Mouse (Mus musculus) lung, adult 10 weeks (tissue): Measurements from ENCODE around the gene Gng7. TPM values are rescaled to one million over a fixed set of nuclear protein-coding genes. Genes with fewer than 3 reads are reported as not detected.

Experiments
- polyA plus RNA-seq: library from polyadenylated mRNA; stranded (reverse); fragments of 350-450 nt; fragmentation: Illumina TruSeq; extraction: RNeasy Lipid Tissue Mini Kit (QIAGEN cat#74804); gene quantifications from one replicate; pipeline ENCODE4 v1.2.3, GENCODE M21; 2014; ENCODE audit warnings: low read depth, low replicate concordance; ENCODE audit not compliant: insufficient read depth

Gng7 gene
- 1.2 TPM for polyA plus RNA-seq

GRCm38 (mm10) chr10:81014393-81015384, at the start of gene Gng7:
Gene Gng7 (minus strand): TSS chr10:81014945.

GRCm38 (mm10) chr10:81059603-81060543, 45.1 kb upstream of the Gng7 start, which contains the start of gene Sgta:
Gene Sgta (minus strand): TSS chr10:81060181.

GRCm38 (mm10) chr10:81036988-81037580, 22.3 kb upstream of the Gng7 start, which contains the start of gene Slc39a3:
Gene Slc39a3 (minus strand): TSS chr10:81037426.

GRCm38 (mm10) chr10:81025639-81026275, 11.0 kb upstream of the Gng7 start, which contains the start of gene Diras1:
Gene Diras1 (minus strand): TSS chr10:81025662.

GRCm38 (mm10) chr10:80929299-80930226, 85.2 kb downstream of the Gng7 start, which contains the start of gene Gadd45b:
Gene Gadd45b (plus strand): TSS chr10:80930073.

GRCm38 (mm10) chr10:80917779-80918434, 96.8 kb downstream of the Gng7 start, which contains the start of gene Lmnb2:
Gene Lmnb2 (minus strand): TSS chr10:80918245.

GRCm38 (mm10) chr10:80900318-80901247, 114.2 kb downstream of the Gng7 start, which contains the start of gene Timm13:
Gene Timm13 (minus strand): TSS chr10:80900969.

Other genes starting within 250 kb of the Gng7 start
- 19.4 TPM for gene Sf3a2, start 216.7 kb downstream of the Gng7 start, polyA plus RNA-seq
- gene Plekhj1, start 216.3 kb downstream of the Gng7 start, polyA plus RNA-seq, result 47.8 TPM
- gene Amh, start 209.7 kb downstream of the Gng7 start, polyA plus RNA-seq, result 0.19 TPM
- not detected for gene Jsrp1, start 201.4 kb downstream of the Gng7 start, polyA plus RNA-seq
- gene Oaz1, start 188.3 kb downstream of the Gng7 start, polyA plus RNA-seq, result 1,024 TPM
- gene Lingo3, start 170.9 kb downstream of the Gng7 start, polyA plus RNA-seq, result not detected
- gene Lsm7, start 159.7 kb downstream of the Gng7 start, polyA plus RNA-seq, result 119 TPM
- 9.4 TPM for gene Sppl2b, start 159.7 kb downstream of the Gng7 start, polyA plus RNA-seq
- not detected for gene Tmprss9, start 143.1 kb downstream of the Gng7 start, polyA plus RNA-seq
- gene Timm13, start 114.0 kb downstream of the Gng7 start, polyA plus RNA-seq, result 173 TPM
- 5.4 TPM for gene Lmnb2, start 96.7 kb downstream of the Gng7 start, polyA plus RNA-seq
- 63.5 TPM for gene Gadd45b, start 84.9 kb downstream of the Gng7 start, polyA plus RNA-seq
- not detected for gene Diras1, start 10.7 kb upstream of the Gng7 start, polyA plus RNA-seq
- gene Slc39a3, start 22.5 kb upstream of the Gng7 start, polyA plus RNA-seq, result 15.7 TPM
- 57.6 TPM for gene Sgta, start 45.2 kb upstream of the Gng7 start, polyA plus RNA-seq
- 9.9 TPM for gene Thop1, start 55.1 kb upstream of the Gng7 start, polyA plus RNA-seq
- 0.13 TPM for gene Creb3l3, start 83.9 kb upstream of the Gng7 start, polyA plus RNA-seq
- 73.9 TPM for gene Map2k2, start 91.0 kb upstream of the Gng7 start, polyA plus RNA-seq
- gene Zbtb7a, start 120.3 kb upstream of the Gng7 start, polyA plus RNA-seq, result 10.0 TPM
- gene Pias4, start 153.0 kb upstream of the Gng7 start, polyA plus RNA-seq, result 10.3 TPM
- gene Eef2, start 161.7 kb upstream of the Gng7 start, polyA plus RNA-seq, result 581 TPM
- 45.1 TPM for gene Dapk3, start 168.1 kb upstream of the Gng7 start, polyA plus RNA-seq
- not detected for gene 4930442H23Rik, start 168.9 kb upstream of the Gng7 start, polyA plus RNA-seq
- gene Nmrk2, start 187.1 kb upstream of the Gng7 start, polyA plus RNA-seq, result not detected
- gene Atcay, start 215.9 kb upstream of the Gng7 start, polyA plus RNA-seq, result not detected
- gene Zfr2, start 218.2 kb upstream of the Gng7 start, polyA plus RNA-seq, result 1.4 TPM
- gene Matk, start 238.0 kb upstream of the Gng7 start, polyA plus RNA-seq, result 1.8 TPM